Mouse (Mus musculus) heart, adult 9 months (tissue): ENCODE results near the gene Lrrc2.

Experiments used
- DNase-seq, 2 experiments: peaks; one replicate each; pipeline ENCODE4 v3.0.0; 2022; ENCODE audit warnings: low spot score in 2 of 2

Lrrc2 gene

DNA sequence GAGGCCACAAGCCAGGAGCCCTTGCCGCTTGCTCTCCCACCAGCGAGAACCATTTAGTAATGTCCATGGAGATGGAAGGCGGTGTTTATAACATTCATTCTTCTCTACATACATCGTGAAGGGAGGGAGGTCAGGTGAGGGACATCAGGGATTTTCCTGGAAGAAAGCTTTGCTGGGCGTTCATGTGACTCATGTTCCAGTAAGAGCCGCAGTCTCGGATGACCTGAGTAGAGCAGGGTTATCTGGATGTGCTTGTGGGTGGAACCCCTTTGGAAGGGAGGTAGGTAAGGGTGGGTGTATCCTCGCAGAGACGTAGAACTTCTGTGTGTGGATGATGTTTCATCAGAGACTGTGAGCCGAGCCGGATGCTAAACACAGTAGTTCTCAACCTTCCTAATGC lies at the start of gene Lrrc2:
Lrrc2 (plus strand) TSS at position 149 of the 400 bp plus-strand sequence.
- no peak for DNase-seq

DNA sequence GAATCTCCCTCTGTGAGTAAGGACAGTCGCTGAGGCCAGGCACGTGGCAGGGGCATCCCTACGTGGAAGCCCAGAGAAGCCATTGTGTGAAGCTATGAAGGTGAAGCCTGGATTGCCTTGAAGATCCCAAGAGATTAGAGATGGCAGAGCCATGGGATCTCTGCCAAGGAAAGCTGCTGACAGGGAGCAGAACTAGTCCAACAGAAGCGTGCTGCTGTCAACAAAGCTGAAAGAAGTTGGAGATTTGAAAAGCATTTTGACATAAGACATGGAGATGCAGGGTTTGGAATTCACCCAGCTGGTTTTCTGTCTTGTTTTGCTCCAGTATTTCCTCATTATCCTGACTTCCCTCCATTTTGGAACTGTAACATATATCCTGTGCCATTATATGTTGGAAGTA lies 49.1 kb upstream of the Lrrc2 start:
- DNase-seq = no peak

DNA sequence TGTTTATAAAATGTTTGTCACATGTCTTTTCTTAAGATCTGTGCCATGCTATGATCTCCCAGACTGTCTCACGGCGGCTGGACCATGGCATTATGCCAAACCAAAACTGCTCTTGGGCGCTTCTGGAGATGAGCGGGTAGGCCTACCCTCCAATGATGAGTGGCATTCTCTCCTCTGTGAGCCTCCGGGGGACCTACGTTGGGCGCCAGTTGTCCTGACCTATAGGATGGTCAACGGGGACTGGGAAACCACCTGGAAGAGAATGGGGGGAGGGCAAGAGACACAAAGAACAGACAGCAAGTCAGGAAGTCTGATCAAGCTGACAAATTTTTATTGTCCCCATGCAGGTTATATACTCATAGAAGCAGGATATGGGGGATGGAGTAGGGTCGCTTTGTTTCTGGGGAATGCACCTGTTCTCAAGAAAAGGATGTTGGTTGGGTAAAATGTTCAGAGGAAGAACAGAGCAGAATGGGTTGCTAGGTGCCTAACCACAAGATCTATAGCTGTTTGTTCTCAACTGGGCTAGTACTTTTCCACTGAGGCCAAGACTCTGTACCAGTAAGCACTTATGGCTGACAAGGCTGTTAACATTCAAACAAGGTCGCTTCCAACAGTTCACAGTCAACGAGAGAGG lies 44.0 kb upstream of the Lrrc2 start:
- no peak for DNase-seq

DNA sequence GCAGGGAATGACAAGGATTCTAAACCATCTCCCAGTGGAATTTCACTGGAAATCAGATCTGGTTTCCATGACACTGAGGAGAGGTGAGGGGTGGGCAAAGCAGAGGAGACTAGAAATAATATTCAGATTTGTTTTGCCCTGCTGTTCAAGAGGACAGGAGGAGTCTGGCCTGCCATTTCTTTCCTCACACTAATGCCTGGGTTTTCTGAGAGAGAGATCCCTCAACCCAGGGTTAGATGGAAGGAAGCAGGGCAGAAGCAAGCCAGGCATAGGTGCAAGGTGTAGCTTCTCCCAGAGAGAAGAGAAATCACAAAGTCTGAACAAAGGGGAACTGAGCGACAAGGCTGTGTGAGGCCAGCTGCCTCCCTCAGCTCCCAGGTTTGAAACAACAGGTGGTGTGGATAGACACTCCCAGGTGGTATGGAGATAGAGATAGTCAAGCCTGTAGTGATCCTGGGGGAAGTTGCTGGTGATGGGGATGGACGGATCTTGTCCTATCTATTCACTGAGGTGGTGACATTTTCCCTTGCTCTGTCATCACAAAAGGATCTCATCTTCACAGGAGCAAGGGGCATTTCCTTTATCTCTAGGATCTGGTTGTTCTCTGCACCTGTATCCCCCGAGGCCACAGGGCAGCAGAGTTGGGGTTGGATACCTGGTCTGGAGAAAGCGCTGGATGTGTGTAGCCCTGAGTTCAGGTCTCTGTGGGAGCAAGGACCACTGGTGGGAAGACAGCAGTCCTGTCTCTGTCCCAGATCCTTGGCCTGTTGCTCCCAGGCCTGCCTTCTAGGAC lies 43.3 kb upstream of the Lrrc2 start:
- no peak for DNase-seq

DNA sequence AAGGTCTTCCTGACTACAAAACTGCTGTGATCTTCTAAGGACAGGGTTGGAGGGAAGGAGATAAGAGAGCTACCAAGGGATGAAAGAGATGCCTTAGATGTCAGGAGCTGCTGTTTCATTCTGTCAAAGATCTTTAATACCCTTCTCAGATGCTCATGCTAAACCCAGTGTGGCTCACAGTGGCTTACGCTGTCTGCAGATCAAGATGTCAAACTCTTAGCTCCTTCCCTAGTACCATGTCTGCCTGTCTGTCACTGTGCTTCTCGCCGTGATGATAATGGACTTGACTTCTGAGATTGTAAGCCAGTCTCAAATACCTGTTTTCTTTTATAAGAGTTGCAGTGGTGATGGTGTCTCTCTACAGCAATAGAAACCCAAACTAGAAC lies 42.7 kb upstream of the Lrrc2 start:
- DNase-seq = no peak

DNA sequence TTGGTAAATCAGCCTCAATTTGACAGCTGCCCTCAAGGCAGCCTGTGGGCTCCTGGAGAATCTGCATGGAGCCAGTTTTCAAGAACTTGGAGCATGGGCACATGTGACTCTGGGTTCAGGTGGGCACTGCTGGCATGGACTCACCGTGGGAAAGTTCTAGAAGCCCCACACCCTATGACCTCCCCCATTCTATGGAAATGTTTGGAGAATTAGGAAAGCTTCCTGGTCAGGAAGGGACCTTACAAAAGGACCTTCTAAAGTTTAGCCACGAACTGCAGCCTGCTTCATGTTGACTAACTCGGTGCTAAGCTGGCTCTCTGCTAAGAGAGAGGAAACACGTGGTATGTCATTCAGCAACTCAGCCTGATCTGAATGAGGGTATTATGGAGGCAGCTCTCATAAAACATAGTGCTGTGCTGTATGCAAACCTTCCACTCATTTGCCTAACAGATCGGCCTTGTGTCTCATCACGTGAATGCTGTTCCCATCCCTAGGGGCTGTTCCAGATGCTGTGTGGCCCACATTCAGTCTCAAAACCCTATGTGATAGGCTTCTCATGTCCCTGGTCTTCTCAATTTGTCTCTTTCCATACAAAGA lies 41.9 kb upstream of the Lrrc2 start:
- DNase-seq = no peak

DNA sequence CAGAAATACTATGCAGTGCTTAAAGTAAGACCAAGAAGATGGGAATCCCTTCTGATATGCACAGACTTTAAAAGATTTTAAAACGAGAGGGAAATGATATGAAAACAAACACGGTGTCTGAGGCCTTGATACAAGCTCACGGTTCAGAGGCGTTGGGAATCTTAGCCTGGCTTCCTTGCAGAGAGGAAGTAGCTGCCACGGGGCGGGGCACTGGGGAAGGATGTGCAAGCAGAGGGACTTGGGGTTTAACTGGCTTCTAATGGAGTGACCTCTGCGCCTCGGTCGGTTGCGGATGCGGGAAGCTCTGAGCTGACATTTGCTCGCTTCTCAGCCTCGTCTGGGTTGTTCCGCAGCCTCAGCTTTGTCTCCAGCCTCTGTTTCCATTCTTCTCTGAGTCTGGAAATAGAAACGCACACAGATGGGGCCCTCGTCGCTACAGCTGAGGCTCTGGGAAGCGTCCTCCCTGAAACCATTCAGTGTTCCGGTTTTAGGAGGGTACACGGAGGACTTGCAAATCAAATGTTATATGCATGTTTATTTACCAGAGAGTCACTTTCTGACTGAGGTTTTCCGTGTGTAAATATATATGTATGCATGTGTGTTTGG lies 36.6 kb upstream of the Lrrc2 start:
- no peak for DNase-seq

DNA sequence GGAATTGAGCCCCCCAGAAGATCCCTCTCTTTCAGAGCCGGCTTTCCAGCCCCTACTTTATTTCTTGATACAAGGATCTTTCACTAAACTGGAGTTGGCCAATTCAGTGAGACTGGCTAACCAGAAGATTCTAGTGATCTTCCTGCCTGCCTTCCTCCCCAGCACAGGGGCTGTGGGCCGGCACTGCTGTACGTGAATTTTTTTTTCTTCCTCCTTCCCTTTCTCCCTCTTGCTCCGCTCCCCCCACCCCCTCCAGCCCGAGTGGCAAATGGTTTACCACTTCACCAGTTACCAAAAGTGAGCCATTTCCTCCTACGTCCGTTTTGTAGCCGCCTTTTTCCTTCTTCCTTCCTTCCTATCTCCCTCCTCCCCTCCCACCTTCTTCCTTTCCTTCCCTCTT lies 35.9 kb upstream of the Lrrc2 start:
- DNase-seq = no peak

DNA sequence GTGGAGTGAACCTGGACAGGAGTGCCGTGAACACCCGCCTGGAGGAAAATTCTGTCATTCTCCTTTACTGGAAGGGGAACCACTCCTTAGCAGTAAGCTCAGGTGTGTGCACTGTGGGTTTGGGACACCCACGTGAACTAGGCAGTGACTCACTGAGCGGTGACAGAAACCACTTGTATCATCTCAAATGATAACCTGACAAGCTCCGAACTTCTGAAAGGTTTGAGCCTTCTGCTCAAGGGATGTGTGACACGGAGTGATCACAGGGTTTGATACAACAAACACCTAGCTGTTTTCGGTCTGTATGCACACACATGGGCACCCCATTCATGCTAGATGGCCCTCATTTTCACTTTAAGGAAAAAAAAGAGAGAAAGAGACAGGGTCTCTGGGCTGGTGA lies 34.6 kb upstream of the Lrrc2 start, which contains the start of gene Fam240a:
Fam240a (minus strand) TSS at position 76 of the 400 bp plus-strand sequence.
- no peak for DNase-seq

DNA sequence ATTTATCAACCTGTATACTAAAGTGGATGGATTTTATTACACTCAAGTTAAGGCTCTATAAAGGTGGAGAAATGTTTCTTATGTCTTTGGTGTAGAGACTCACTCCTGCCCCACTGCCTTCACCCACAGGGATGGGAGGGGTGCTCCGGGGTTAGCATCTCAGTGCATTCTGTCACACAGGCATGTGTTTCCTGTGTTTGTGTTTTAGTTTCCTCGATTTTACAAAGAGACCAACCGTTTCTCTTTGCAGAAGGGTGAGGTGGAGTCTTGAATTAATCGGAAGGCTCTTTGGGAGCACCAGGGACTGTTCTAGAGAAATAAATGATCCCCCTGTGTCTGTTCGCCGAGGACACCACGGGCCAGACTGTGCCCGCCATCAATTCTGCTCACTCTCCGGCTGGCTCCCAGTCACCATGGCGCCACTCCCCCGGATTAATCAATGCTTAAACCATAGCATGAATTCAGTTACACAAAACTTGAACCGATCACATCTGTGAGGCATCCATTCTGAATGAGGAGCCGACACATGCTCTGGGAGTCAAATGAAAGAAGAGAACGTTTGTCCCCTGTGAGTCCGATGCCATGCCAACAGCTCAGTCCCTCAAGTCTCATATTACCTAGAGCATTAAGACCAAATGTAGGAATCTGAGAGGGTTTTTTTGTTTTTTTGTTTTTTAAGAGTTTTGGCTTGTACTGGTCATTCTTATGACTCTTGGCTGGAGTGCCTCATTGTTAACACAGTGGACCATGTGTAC lies 30.5 kb upstream of the Lrrc2 start:
- peak; percentile 17 to 63 for DNase-seq

DNA sequence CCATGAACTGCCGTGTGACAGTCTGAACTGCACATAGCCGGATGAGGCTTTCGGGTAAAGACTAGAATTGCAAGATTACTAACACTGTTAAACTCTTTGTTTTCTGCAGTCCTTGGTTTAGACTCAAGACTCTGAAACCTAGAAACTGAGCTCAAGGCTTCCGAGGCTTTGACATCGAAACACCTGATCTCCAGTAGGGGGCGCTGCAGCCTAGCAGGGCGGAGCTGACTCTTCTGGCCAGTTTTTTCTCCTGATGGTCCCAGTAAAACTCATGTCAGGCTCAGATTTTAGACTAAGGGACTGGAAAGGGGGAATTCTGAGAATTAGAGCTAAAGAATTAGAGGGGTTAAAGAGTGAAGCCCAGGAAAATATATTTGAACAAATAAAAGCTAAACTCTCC lies 28.6 kb upstream of the Lrrc2 start:
- peak; percentile 21 to 64 for DNase-seq

DNA sequence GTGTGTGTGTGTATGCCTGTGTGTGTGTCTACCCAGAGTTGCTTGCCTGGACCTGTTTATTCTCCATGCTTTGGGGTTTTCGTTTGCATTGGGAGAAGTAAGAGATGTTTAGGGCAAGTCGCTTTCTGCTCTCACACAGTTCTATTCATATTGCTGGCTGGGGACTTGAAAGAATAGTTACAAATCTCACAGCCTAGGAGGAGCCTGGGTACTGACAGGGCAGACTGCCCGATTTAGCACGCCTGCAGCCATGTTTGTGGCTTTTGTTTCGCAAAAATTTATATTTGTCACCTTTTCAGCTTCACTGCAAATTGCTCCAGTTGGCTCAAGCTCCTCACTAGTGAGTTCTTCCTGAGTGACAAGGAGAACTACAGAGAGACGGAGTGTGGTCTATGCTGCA lies 19.8 kb upstream of the Lrrc2 start:
- DNase-seq = no peak

DNA sequence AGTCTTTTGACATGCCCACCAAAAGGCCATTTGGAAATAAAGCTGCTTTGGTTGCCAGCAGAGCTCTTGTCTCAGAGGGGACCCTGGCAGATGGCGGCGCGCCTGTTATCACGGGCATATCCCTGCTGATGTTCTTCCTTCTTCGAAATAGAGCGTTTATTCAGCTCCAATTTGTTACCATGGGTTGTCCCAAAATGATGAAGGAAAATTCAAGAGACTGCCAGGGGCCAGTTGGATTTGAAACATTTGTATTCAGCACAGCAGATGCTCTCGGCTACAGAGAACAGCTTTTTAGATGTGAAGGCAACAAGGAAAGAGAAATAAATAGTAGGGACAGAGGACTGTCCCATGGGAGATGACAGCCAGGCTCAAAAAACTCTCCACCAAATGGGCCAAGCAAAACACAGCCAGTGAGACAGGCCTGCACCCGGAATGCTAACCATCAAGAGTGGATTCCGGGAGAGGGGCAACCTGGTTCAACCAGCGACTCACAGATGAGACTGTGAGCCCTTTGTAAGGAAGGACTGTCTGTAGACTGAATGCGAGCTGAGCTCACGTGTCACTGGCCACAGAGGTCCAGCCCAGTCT lies 17.4 kb upstream of the Lrrc2 start:
- peak; percentile 45 to 53 for DNase-seq

DNA sequence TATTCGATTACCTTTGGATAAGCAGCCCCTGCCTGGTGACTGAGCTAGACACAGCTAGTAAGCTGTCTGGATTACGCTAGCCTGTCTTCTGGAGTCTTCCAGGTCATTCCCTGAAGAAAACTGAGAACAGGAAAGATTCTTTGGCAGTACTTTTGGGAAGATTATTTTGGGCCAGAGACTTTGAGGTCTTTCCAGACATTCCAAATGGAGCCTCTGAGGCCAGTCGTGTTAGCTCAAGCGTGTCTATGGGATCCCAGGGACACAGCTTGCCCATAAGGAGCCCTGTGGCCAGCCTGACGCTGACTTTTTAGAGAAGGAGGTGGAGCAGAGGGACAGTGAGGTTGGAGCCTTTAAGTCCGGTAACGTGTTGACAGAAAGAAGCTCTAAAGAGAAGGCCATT lies 15.4 kb upstream of the Lrrc2 start:
- peak; percentile 50 to 55 for DNase-seq

DNA sequence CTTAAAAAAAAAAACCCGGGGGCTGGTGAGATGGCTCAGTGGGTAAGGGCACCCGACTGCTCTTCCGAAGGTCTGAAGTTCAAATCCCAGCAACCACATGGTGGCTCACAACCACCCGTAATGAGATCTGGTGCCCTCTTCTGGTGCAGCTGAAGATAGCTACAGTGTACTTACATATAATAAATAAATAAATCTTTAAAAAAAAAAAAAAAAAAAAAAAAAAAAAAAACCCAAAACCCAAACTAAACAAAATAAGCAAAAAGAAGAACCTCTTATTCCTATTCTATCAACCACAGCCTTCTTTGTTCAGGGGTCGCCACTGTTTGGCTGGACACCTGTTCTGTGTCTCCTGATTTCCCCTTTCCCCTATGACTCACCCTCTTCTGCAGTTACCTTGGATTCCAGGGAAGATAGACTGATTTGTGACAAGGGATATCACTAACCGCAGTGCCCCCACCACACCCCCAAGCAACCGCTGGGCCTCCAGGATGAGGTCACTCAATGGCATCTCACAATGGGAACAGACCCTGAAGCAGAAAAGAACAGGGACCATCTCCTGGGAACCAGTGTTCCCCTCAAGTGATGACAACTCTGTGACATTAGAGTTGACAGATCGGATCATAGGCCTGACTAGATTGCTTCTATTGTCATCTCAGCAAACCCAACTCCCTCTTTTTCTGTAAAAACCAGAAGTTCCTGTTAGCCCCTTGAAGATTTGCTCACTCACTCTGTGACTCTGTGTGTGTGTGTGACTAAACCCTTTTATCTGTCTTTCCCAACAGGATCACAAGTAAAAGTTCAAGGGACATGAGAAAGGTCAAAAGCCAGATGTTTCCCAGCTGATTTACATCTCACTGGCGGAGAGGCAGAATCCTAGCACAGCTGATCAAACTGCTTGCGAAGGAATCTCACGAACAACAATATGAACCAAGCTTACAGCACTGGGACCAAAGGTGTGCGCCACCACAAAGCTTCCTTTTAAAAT lies 13.5 kb upstream of the Lrrc2 start:
- DNase-seq = no peak

DNA sequence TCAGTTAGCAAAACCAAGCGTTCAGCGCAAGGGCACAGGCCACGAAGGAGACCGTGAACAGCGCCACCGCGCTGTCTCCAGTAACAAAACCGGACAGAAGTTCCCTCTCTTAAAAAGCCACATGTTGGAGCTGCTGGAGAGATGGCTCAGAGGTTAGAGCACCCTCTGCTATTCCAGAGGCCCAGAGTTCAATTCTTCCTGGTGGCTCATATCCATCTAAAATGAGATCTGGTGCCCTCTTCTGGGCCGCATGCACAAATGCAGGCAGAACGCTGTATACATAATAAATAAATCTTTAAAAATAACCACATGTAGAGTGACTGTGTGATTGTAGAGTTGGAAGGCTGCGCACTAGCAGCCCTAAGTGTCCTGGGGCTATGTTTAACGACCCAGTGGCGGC lies 7.1 kb upstream of the Lrrc2 start:
- DNase-seq = no peak

DNA sequence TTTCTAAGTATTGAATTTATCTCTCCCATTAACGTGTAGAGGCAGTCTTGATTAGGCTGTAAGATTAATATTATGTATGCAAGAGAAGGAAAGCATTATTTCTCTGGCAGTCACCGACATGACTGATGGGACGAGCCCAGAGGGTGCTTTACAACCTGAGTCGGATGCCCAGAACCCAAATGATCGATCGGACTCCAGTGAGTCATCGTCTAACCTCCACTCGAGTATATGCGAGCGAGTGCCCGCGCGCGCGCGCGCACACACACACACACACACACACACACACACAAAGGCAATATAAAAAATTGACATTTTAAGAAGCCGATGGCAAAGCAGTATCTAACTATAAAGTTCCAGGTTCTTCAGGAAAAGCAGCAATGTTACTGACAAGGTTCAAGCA lies 6.0 kb upstream of the Lrrc2 start:
- DNase-seq = no peak

DNA sequence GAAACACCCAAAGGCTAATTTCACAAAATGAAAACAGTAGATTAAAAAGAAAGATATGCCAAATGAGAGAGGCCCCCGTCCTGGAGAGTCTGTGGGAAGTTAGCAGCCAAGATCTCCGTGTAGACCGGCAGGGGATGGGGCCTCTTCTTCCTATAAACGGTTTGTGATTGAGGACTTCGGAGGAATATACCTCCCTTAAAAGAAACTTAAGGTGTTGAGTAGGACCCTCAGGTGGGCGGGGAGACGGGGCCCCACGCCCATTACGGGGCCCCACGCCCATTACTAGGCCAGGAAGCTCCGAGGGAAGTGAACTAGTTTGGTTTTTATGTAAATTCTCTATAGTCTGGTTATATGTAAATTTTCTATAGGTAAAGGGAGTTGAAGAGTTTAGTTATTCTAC lies 5.4 kb upstream of the Lrrc2 start, which contains the start of gene Tdgf1:
Tdgf1 (minus strand) TSS at position 233 of the 400 bp plus-strand sequence.
- DNase-seq = no peak

DNA sequence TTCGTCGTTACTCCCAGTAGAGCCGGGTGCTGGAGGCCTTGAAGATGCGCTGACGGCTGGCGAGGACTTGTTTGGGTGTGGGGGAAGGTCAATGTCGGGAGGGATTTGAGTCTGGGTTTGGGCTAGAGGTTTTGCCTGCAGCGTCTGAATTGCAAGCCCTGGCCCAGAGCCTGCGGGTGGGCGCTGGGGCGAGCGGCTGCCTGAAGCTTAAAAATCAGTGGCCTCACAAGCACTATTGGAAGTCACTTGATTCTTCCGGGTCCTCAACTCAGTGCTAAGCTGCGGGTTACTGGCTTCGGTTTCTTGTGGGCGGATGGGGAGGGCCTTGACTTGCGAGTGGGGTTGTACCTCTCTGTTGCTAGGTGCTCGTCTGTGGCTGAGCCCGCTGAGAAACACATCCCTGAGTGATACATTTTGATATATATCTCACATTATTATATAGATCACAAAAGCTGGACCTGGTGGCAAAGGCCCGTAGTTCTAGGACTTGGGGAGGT lies 4.7 kb upstream of the Lrrc2 start:
- no peak for DNase-seq

DNA sequence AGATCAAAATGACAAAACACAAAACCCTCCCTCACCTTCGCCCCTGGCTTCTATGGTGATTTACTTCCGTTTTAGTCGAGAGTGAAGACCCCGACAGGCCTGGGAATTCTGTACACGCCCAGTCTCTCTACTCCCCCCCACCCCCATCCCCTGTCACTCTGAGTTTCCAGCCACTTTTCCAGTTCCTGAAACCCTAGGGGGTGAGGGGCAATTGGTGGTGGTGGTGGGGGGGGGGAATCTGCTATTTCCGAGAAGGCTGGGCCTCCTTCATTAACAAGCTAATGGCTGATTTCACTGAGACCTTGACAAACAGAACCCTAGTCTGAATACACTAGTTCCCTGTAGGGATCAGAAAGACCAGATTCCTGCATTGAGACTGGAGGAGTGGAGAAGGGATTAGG lies 4.1 kb upstream of the Lrrc2 start:
- DNase-seq = no peak
